Mouse (Mus musculus) right cerebral cortex, postnatal 10 days (tissue): ENCODE measurements around the gene Gm28551.

Experiments used
- DNase-seq, 2 experiments: peaks; one replicate each; pipeline ENCODE4 v3.0.0; 2021; ENCODE audit warnings: low spot score in 2 of 2

Gene Gm28551

DNA sequence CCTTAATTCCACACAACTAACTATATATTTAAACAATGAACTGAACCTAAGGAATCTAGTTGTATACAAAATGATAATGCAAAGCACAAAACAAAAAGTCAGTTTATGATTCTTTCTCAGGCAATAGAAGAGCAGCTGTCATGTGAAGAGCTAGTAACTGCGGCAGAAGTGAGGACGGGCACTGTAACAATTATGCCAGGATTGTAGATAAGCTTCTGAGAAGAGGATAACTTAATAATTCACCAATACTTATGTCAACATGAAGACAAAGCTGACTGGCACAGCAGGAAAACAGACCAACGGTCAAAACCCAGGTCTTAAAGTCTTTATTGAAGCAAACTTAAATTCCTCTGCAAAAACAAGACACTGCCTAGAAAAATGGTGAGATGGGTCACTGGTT is 61.3 kb downstream of the Gm28551 start:
- DNase-seq: no peak
